Comparison of ENCODE assay signal across 8 mouse cellular contexts in the genomic region with DNA sequence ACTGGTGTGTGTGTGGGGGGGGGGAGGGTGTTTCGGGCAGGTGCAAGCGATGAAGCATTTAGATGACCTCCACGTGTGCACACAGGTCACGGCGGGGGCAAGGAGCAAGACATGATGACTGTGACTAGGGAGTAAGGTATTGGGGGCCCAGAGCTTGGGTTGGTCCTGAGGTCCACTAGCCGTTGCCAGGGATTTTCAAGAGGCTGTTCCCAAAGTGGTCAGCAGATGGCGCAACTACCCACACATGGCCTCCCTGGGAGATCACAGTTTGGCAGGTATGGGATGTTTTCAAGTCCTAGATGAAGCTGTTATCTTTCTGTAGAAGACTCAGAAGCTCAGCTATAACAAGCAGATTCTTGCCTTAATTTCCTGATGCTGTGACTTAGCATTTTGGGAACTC. TPM values are rescaled to one million over a fixed set of nuclear protein-coding genes. Genes with fewer than 3 reads are reported as not detected.
DNase-seq lines count a peak whose midpoint lies in the region; ATAC-seq and TF ChIP-seq lines count a peak whose summit lies in the region.

No protein-coding gene starts in this region.

- H3K4me1 ChIP-seq in liver, embryonic 12.5 days = peaks cover 43% of the 10 kb centered on the region
- H3K4me1 ChIP-seq in limb, embryonic 14.5 days (ENCODE audit: control insufficient read depth, insufficient read depth, low read length) = peaks cover 15% of the 10 kb centered on the region

- H3K27ac ChIP-seq in liver, embryonic 12.5 days = no peak overlapping the region; the same call in 1 of the 2 replicates
- no peak overlapping the region for H3K27ac ChIP-seq in limb, embryonic 14.5 days (replicated peaks; ENCODE audit: low read depth, low read length)

- no peak for TF ChIP-seq POLR2A in limb, embryonic 14.5 days (IDR thresholded peaks at IDR 0.05; ENCODE audit: borderline replicate concordance, extremely low read depth, insufficient read depth, insufficient read length)

- no peaks in the 10 kb centered on the region for H3K9me3 ChIP-seq in liver, embryonic 12.5 days (replicated peaks)
- H3K9me3 ChIP-seq in limb, embryonic 14.5 days (ENCODE audit: control insufficient read depth, low read length) = no peaks in the 10 kb centered on the region

- peak; percentile 80 for DNase-seq in liver
- peak; percentile 71 for DNase-seq in R1 (ENCODE audit: low read depth, low spot score)
- peak; percentile 81 for DNase-seq in cerebellum, adult 8-10 months
- DNase-seq in limb, embryonic 14.5 days (ENCODE audit: low spot score) = peak; percentile 67
- peak; percentile 83 for DNase-seq in retina, postnatal 1 day

- no peak overlapping the region for H3K4me2 ChIP-seq in liver, embryonic 12.5 days
- no peak overlapping the region for H3K4me2 ChIP-seq in limb, embryonic 14.5 days (replicated peaks; ENCODE audit: low read depth, low read length, severe bottlenecking)

- H3K4me3 ChIP-seq in liver, embryonic 12.5 days = no peak overlapping the region
- H3K4me3 ChIP-seq in limb, embryonic 14.5 days (replicated peaks; ENCODE audit: low read length) = no peak overlapping the region

- peaks cover 8% of the 10 kb centered on the region for H3K36me3 ChIP-seq in liver, embryonic 12.5 days
- H3K36me3 ChIP-seq in limb, embryonic 14.5 days (ENCODE audit: control insufficient read depth, insufficient read depth, low read length) = peaks cover 7% of the 10 kb centered on the region

- peaks cover 13% of the 10 kb centered on the region for H3K27me3 ChIP-seq in liver, embryonic 12.5 days (replicated peaks)
- H3K27me3 ChIP-seq in limb, embryonic 14.5 days (ENCODE audit: control insufficient read depth, insufficient read depth, low read length) = no peaks in the 10 kb centered on the region

- no peak for ATAC-seq in liver, embryonic 12.5 days
- ATAC-seq in granulocyte monocyte progenitor cell, adult 5-6 weeks (replicated peaks; ENCODE audit: poor library complexity, severe bottlenecking) = peak; percentile 23
- no peak for ATAC-seq in limb, embryonic 14.5 days (ENCODE audit: low FRiP score, low read depth)
- no peak for ATAC-seq in erythroid progenitor cell, adult 5-6 weeks (replicated peaks; ENCODE audit: low FRiP score, poor library complexity, severe bottlenecking)

- H3K9ac ChIP-seq in liver, embryonic 12.5 days = no peak overlapping the region
- no peak overlapping the region for H3K9ac ChIP-seq in limb, embryonic 14.5 days (ENCODE audit: low read depth, low read length, severe bottlenecking)

- 21% methylated on average over 7 of the region's 7 CpGs for WGBS in liver, embryonic 12.5 days (ENCODE audit: insufficient replicate concordance)
- 13% methylated on average over 7 of the region's 7 CpGs for WGBS in limb, embryonic 14.5 days

RNA-seq across cellular contexts. Expression of gene Tprgl, which starts 2.8 kb away (rescaled TPM):
- polyA plus RNA-seq in liver, embryonic 12.5 days (2016; fragmentation: Nextera tagmentation; extraction: Ambion mirVana) = 162 and 167 TPM in 2 replicates
- 44.9 and 52.5 TPM in 2 replicates for total RNA-seq in granulocyte monocyte progenitor cell, adult 5-6 weeks (2014; fragmentation: Nextera tagmentation)
- 28.9 and 29.8 TPM in 2 replicates for total RNA-seq in granulocyte monocyte progenitor cell, adult 5-6 weeks (2017)
- 95.7 and 106 TPM in 2 replicates for polyA plus RNA-seq in limb, embryonic 14.5 days (2012; rRNA removed)
- polyA plus RNA-seq in limb, embryonic 14.5 days (2014; fragmentation: Nextera tagmentation; extraction: Ambion mirVana) = 156 and 157 TPM in 2 replicates
- 101 and 141 TPM in 2 replicates for total RNA-seq in erythroid progenitor cell, adult 5-6 weeks (2015; ENCODE audit: low replicate concordance)
- total RNA-seq in erythroid progenitor cell, adult 5-6 weeks (2017; ENCODE audit: low replicate concordance) = 113 and 126 TPM in 2 replicates

RNA-seq across cellular contexts. Expression of gene Megf6, which starts 7.2 kb away (rescaled TPM):
- 3.8 and 4.3 TPM in 2 replicates for polyA plus RNA-seq in liver, embryonic 12.5 days (2016; fragmentation: Nextera tagmentation; extraction: Ambion mirVana)
- not detected in 2 replicates for total RNA-seq in granulocyte monocyte progenitor cell, adult 5-6 weeks (2014; fragmentation: Nextera tagmentation)
- total RNA-seq in granulocyte monocyte progenitor cell, adult 5-6 weeks (2017) = not detected in 2 replicates
- polyA plus RNA-seq in limb, embryonic 14.5 days (2012; rRNA removed) = 81.1 and 107 TPM in 2 replicates
- 99.9 and 103 TPM in 2 replicates for polyA plus RNA-seq in limb, embryonic 14.5 days (2014; fragmentation: Nextera tagmentation; extraction: Ambion mirVana)
- not detected in 2 replicates for total RNA-seq in erythroid progenitor cell, adult 5-6 weeks (2015; ENCODE audit: low replicate concordance)
- not detected in 2 replicates for total RNA-seq in erythroid progenitor cell, adult 5-6 weeks (2017; ENCODE audit: low replicate concordance)

RNA-seq across cellular contexts. Expression of gene Wrap73, which starts 21.1 kb away (rescaled TPM):
- 29.5 and 31.4 TPM in 2 replicates for polyA plus RNA-seq in liver, embryonic 12.5 days (2016; fragmentation: Nextera tagmentation; extraction: Ambion mirVana)
- 8.0 and 18.9 TPM in 2 replicates for total RNA-seq in granulocyte monocyte progenitor cell, adult 5-6 weeks (2014; fragmentation: Nextera tagmentation)
- total RNA-seq in granulocyte monocyte progenitor cell, adult 5-6 weeks (2017) = 8.6 and 24.1 TPM in 2 replicates
- polyA plus RNA-seq in limb, embryonic 14.5 days (2012; rRNA removed) = 37.9 and 47.7 TPM in 2 replicates
- polyA plus RNA-seq in limb, embryonic 14.5 days (2014; fragmentation: Nextera tagmentation; extraction: Ambion mirVana) = 38.2 and 45.3 TPM in 2 replicates
- 13.0 and 17.7 TPM in 2 replicates for total RNA-seq in erythroid progenitor cell, adult 5-6 weeks (2015; ENCODE audit: low replicate concordance)
- 3.2 and 9.4 TPM in 2 replicates for total RNA-seq in erythroid progenitor cell, adult 5-6 weeks (2017; ENCODE audit: low replicate concordance)

RNA-seq across cellular contexts. Expression of gene Trp73, which starts 23.3 kb away (rescaled TPM):
- polyA plus RNA-seq in liver, embryonic 12.5 days (2016; fragmentation: Nextera tagmentation; extraction: Ambion mirVana) = 0.04 and 0.17 TPM in 2 replicates
- not detected in 2 replicates for total RNA-seq in granulocyte monocyte progenitor cell, adult 5-6 weeks (2014; fragmentation: Nextera tagmentation)
- not detected in 2 replicates for total RNA-seq in granulocyte monocyte progenitor cell, adult 5-6 weeks (2017)
- polyA plus RNA-seq in limb, embryonic 14.5 days (2012; rRNA removed) = 2.2 TPM in 2 replicates
- 2.6 and 2.9 TPM in 2 replicates for polyA plus RNA-seq in limb, embryonic 14.5 days (2014; fragmentation: Nextera tagmentation; extraction: Ambion mirVana)
- total RNA-seq in erythroid progenitor cell, adult 5-6 weeks (2015; ENCODE audit: low replicate concordance) = not detected in 2 replicates
- total RNA-seq in erythroid progenitor cell, adult 5-6 weeks (2017; ENCODE audit: low replicate concordance) = not detected in 2 replicates
